Mouse (Mus musculus): ENCODE measurements around the gene Bcl7b.

Gene Bcl7b

DNA sequence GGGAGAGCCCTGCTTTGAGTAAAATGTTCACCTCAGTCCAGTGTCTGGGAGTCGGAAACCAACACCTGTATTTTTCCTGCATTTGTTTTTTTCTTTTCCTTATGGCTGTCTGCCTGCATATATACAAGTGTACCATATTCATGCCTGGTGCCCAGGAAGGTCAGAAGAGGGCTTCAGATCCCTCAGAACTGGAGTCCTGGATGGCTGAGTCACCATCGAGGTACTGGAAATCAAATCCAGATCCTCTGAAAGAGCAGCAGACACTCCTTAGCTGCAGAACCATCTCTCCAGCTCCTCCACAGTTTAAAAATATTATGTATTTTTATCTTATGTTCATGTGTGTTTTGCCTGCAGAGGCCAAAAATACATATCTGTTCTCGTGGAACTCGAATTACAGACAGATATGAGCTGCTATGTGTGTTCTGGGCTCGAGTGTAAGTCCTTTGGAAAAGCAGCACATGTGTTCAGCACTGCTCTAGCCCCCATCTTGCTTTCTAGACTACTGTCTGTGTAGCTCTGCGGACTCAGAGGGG, 3.7 kb downstream of the Bcl7b start:
- DNase-seq = no peak

DNA sequence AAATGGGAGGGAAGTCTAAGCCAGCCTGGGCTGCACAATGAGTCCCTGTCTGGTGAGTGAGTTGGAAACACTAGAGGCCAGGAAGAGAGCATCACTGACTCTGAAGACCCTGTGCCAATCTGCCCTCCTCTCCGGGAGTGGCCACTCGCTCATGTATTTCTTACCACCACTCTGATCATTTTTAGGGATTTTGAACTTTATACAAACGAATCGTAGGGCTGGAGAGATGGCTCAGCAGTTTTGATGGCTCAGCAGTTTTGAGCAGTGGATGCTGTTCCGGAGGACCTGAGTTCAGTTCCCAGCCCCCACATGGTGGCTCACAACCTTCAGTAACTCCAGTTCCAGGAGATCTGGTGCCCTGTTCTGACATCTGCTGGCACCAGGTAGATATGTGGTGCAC, 4.9 kb downstream of the Bcl7b start:
- no peak for DNase-seq

DNA sequence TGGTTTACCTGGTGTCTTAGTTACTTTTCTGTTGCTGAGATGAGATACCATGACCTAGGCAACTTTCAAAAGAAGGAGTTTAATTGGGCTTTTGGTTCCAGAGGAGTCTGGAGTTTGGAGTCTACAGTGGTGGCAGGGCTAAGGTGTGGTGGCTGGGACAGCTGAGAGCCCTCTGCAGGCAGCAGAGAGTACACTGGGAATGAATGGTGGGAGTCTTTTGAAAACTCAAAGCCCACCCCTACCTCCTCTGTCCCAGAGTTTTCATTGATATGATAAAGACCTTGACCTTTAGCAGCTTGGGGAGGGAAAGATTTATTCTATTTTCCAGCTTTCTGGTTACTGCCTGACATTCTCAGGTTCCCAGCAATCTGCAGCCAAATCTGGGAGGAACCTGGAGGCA, 7.0 kb downstream of the Bcl7b start:
- DNase-seq = no peak

DNA sequence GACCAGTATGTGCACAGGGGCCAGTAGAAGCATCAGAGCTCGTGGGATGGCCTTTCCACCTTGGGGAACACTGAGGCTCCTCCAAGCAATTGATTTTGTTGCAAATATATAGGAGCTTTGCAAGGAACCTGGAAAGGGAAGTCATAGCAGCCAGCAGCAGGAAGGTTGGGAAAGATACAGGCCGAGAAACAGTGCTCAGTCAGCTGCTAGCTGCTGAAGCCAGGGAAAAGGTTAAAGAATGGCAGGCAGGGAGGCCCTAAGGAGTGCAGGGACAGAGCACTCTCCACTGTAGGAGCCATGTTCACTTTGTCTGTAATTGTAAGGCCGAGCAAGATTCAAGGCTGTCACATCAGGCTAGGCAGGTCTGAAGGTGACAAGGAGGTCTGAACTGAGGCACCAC, 10.4 kb downstream of the Bcl7b start:
- no peak for DNase-seq

DNA sequence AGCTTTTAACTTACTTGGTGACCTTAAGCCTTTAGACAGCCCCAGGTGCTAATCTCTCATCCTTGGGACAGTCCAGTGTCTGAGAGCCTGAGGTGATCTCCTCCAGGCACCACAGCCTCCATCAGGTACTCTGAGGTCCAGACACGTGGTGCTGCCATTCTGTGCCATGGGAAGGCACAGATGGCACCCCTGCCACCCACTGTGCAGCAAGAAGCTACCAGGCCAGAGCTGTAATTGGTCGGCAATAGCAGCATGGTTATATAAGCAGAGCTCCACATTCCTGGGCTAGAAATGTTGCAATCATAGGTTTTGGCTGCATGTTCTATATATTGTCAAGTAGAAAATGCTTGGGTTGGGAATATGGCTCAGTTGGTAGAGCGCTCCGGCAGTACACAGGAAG, 10.9 kb downstream of the Bcl7b start:
- DNase-seq = no peak

GRCm38 (mm10) chr5:135179616-135180015, 11.5 kb downstream of the Bcl7b start:
- DNase-seq = no peak

DNA sequence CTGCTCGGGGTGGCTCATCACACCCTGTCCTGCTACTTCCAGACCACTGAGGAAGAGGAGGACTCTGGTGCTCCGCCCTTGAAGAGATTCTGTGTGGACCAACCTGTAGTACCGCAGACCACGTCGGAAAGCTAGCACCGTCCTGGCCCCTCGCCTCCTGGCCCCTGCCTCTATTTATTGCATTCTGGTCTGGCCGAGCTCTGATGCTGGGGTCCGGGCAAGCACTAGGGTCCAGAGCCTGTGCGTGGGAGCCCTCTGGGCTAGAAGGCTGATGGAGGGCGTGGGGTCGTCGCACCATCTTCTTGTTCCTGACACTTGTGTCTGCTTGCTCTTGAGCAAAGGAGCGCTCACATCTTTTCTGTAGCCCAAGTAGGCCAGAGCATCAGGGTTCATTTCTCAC, 12.7 kb downstream of the Bcl7b start:
- no peak for DNase-seq

GRCm38 (mm10) chr5:135181776-135182175, 13.7 kb downstream of the Bcl7b start:
- DNase-seq = no peak

- DNase-seq = peak; percentile 27
Measured at GRCm38 (mm10) chr5:135183131-135183861, 15.2 kb downstream of the Bcl7b start.

- no peak for DNase-seq
Measured at GRCm38 (mm10) chr5:135185016-135185415, 16.9 kb downstream of the Bcl7b start.

DNA sequence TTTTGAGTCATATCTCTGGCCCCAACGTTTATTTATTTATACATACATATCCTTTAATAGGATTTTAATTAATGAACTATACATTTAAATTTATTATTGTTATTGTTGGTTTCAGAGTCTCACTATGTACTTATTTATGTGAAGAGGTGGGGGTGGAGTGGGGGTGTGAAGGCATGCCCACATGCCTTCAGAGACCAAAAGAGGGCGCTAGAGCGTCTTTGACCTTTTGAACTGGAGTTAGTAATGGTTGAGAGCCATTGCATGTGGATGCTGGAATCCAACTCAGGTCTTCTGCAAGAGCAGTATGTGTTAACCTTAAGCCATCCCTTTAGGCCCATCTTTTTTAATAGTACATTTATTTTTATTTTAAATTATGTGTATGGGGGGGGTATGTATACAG, 17.5 kb downstream of the Bcl7b start:
- peak; percentile 42 for DNase-seq

- no peak for DNase-seq
Measured at GRCm38 (mm10) chr5:135186231-135186620, 18.1 kb downstream of the Bcl7b start.

GRCm38 (mm10) chr5:135186621-135187348, 18.7 kb downstream of the Bcl7b start, which contains the start of gene Baz1b:
Gene Baz1b, plus strand, starts transcription at chr5:135187264.
- peak; percentile 98 for DNase-seq

DNA sequence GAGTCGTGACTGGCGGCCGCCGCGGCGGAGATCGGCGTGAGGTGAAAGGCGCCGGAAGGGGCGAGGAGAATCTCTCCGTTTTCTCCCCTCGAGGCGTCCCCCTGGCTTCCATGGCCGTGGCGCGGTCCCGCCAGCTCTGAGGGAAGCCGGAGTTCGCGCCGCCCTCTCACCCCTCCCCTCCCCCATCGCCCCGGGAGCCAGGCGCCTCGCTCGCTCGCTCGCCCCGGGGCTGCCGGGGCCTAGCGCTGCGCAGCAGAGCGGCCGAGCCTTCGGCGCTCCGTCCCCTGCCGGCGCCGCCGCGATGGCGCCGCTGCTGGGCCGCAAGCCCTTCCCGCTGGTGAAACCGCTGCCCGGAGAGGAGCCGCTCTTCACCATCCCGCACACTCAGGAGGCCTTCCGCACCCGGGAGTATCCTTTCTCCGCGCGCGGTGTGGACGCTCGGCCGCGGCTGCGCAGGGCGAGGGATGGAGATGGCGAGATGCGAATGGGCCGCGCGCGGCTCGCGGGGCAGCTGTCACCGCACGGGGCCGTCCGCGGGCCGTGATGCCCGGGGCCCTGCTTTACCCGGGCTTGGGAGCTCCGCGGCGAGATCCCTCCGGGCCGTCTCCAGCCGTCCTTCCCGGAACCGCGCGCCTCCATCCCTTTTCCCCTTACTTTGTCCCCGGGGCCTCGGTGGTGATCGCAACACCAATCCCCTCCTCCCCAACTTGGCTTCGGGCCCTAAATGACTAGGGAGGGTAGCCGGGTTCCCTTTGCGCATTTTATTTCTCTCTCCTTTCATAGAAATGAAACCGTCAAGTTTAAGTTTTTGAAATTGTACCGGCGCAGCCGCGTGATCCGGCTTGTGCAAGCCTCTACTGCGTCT, 19.5 kb downstream of the Bcl7b start:
- DNase-seq = peak; percentile 88

DNA sequence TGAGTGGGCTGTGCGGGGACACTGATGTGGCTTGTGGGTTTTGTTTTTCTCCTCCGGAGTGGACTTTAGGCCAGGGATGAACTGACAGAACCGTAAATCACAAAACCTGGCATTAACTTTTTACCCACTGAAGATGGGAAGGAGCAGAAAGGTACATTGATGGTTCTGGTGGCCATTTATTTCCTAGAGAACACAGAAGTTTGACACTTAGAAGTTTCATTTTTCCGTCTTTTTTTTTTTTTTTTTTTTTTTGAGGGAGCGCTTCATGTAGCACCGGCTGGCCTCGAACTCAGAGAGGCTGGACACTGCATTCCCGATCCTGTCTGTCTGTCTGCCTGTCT, 20.1 kb downstream of the Bcl7b start:
- DNase-seq = no peak

DNA sequence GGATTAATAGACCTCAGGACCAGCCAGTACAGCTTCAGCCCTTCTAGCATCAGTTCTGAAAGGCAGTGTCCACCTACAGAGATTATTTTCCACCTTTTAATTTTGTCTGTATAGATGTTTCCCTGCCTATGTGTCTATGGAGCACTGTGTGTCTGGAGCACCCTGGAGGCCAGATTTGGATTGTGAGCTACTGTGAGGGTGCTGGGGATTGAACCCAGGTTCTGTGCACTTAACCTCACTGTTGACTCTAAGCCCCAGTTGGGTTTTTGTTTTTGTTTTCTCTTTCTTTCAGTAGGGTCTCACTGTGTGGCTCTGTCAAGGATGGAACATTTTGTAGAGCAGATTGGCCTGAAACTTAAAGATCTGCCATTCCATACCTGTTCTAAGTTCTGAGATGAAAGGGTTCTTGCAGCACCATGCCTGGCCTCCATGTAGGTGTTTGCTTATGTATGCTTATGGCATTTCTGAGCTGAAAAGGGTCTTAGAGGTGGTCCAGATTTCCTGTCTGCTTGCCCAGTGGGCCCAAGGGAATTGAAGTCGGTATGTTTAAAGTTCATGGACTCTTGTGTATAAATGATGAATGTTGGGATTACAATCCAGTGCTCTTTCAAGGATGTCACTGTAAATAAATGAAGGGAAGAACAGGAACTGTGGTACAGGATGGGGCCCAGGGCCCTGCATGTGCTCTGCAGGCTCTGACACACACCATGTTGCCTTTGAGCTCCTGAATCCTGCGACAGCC, 21.4 kb downstream of the Bcl7b start:
- no peak for DNase-seq

DNA sequence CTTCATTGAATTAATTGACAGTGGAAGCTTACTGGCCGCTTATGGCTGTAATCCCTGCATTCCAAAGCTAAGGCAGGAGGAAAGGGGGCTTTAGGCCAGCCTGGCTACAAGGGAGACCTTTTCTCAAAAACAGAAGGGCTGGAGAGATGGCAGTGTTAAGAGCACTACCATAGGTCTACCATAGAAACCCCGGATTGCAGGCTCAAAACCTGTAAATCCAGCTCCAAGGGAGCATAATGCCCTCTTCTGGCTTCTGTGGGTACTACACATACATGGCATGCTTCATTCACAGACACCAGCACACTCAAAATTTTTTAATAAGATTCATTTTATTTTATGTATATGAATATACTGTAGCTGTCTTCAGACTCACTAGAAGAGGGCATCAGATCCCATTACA, 23.5 kb downstream of the Bcl7b start:
- DNase-seq = peak; percentile 78

DNA sequence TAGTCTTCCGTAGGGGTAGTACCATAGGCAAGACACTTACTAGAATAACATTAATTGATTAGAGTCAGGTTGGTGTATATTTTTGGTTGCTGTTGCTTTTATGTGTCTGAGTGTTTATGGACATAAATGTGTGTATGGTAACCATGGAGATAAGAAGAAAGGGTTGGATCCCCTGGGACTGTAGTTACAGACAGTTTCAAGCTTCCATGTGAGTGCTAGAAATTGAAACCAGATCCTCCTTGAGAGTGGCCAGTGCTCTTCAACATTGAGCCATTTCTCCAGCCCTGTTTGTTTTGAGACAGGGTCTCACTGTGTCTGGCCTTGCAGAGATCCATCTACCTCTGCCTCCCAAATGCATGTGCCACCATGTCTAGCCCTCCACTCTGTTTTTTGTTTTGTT, 24.3 kb downstream of the Bcl7b start:
- DNase-seq = no peak

DNA sequence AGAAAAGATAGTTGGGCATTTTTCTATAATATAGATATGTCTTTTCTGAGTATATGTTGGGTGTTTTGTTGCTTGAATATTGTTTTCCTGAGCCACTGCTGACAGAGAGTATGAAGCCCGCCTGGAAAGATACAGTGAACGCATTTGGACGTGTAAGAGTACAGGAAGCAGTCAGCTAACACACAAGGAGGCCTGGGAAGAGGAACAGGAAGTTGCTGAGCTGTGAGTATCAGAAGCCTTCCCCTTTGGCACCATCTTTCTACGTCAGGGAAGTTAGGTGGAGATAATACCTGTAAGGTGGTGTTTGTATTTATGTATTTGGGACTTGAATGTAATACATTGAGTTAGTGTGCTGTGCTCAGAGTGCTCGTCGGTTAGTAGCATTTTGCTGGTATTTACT, 28.3 kb downstream of the Bcl7b start:
- DNase-seq = no peak

- DNase-seq = no peak
Measured at GRCm38 (mm10) chr5:135202763-135203162, 34.7 kb downstream of the Bcl7b start.

DNA sequence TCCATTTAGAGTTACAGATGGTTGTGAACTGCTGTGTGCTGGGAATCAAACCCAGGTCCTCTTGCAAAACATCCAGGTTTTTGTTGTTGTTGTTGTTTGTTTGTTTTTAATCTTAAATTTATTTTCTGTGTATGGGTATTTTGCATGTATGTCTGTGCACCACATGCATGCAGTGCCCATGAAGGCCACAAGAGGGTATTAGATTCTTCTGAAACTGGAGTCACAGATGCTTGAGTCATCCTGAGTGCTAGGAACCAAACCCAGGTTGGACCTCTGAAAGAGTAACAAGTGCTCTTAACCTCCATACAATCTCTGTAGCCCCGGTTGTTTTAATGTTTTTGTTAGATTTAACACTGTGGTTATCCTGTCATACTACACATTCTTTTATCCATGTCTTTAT, 40.1 kb downstream of the Bcl7b start:
- peak; percentile 23 for DNase-seq

DNA sequence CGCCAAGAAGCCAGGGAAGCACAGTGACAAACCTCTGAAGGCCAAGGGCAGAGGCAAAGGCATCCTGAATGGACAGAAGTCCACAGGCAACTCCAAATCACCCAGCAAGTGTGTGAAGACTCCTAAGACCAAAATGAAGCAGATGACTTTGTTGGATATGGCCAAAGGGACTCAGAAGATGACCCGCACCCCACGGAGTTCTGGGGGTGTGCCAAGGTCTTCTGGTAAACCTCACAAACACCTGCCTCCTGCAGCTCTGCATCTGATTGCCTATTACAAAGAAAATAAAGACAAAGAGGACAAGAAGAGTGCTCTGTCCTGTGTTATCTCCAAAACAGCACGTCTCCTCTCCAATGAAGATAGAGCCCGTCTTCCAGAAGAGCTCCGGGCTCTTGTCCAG, 48.8 kb downstream of the Bcl7b start:
- no peak for DNase-seq

DNA sequence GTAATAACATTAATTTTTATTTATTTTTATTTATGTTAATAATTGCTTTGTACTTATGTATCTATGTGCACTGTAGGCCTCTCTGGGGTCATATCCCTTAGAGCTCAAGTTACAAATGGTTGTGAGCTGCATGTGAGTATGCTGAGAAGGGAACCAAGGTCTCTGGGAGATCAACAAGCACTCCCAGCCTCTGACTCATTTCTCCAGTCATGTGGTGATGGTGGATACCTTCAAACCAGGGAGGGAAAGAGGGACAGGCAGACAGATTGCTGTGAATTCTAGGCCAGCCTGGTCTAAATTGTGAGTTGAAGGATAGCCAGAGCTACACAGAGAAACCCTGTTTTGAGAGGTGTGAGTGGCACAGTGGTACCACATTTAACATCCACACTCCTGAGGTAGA, 52.9 kb downstream of the Bcl7b start:
- no peak for DNase-seq

Measured in thymus, postnatal 14 days (tissue).